Mouse (Mus musculus) midbrain, postnatal 0 days (tissue): ENCODE data around the gene Gm17324. TPM values are rescaled to one million over a fixed set of nuclear protein-coding genes. Genes with fewer than 3 reads are reported as not detected.
A peak's percentile ranks its signal among the peaks of the same experiment; 100 is the strongest.
"Not testable (repeated sequence)": the region's sequence is repeated elsewhere in the genome, so short reads cannot be mapped to it uniquely, and the experiment has no call there.

Experiments
- ATAC-seq: fragments of 200-750 bp; cut with Nextera tagmentation; 2 replicates; pipeline ENCODE4 v1.8.0; 2017; ENCODE audit warnings: moderate number of reproducible peaks, mild to moderate bottlenecking, moderate TSS enrichment, moderate library complexity; ENCODE audit not compliant: low FRiP score
- DNase-seq: peaks from one replicate; pipeline ENCODE4 v3.0.0-alpha.2; 2015; ENCODE audit warnings: low spot score
- H3K27ac ChIP-seq: fragments of 300-500 bp; sonication (generic); 2 replicates; pipeline ENCODE4 v1.5.1; 2014; ENCODE audit warnings: low read depth, mild to moderate bottlenecking, low read length, mixed read lengths
- H3K27me3 ChIP-seq: fragments of 300-500 bp; sonication (generic); 2 replicates; pipeline ENCODE4 v1.6.1; 2014; ENCODE audit warnings: low read length, control low read depth, mixed read lengths; ENCODE audit not compliant: insufficient read depth
- H3K36me3 ChIP-seq: fragments of 300-500 bp; sonication (generic); 2 replicates; pipeline ENCODE4 v1.6.1; 2014; ENCODE audit warnings: low read length, control low read depth, mixed read lengths; ENCODE audit not compliant: insufficient read depth
- H3K4me1 ChIP-seq: fragments of 300-500 bp; sonication (generic); 2 replicates; pipeline ENCODE4 v1.6.1; 2014; ENCODE audit warnings: mild to moderate bottlenecking, control low read depth, antibody characterized with exemption, low read length, mixed read lengths; ENCODE audit not compliant: insufficient read depth
- H3K4me2 ChIP-seq: fragments of 300-500 bp; sonication (generic); 2 replicates; pipeline ENCODE4 v1.6.1; 2014; ENCODE audit warnings: low read depth, mild to moderate bottlenecking, low read length, mixed read lengths; ENCODE audit not compliant: poor library complexity, severe bottlenecking
- H3K4me3 ChIP-seq: fragments of 300-500 bp; sonication (generic); 2 replicates; pipeline ENCODE4 v1.5.1; 2014; ENCODE audit warnings: low read depth, mild to moderate bottlenecking, low read length, moderate library complexity
- H3K9ac ChIP-seq: fragments of 300-500 bp; sonication (generic); replicated peaks from 2 replicates; pipeline ENCODE4 v1.6.1; 2014; ENCODE audit warnings: mild to moderate bottlenecking, low read length, moderate library complexity, mixed read lengths; ENCODE audit not compliant: poor library complexity, severe bottlenecking
- H3K9me3 ChIP-seq: fragments of 300-500 bp; sonication (generic); 2 replicates; pipeline ENCODE4 v1.6.1; 2016; ENCODE audit warnings: low read length, control low read depth
- CTCF ChIP-seq: IDR thresholded peaks from 2 replicates; pipeline ENCODE4 v1.5.1; 2016; ENCODE audit warnings: antibody characterized with exemption, mild to moderate bottlenecking
- WGBS: fragments of 180-500 bp; shearing (Covaris S2); extraction: QIAGEN DNeasy Blood & Tissue Kit; methylation state at CpG from one replicate; pipeline ENCODE4 v1.1.7; 2014; 5-methylcytosine and 5-hydroxymethylcytosine counted together
- polyA plus RNA-seq: library from polyadenylated mRNA; unstranded; fragments of >200 nt; fragmentation: Nextera tagmentation; extraction: Ambion mirVana; gene quantifications from 2 replicates; pipeline ENCODE4 v1.2.1, GENCODE M21; 2015
- total RNA-seq: library from RNA; depleted of rRNA; stranded (reverse); fragments of >200 nt; gene quantifications from 2 replicates; pipeline ENCODE4 v1.2.3, GENCODE M21; 2014

Gm17324 gene
- total and polyA plus RNA-seq, 2 experiments from 2014 or later, result 4.1 to 5.4 TPM

DNA sequence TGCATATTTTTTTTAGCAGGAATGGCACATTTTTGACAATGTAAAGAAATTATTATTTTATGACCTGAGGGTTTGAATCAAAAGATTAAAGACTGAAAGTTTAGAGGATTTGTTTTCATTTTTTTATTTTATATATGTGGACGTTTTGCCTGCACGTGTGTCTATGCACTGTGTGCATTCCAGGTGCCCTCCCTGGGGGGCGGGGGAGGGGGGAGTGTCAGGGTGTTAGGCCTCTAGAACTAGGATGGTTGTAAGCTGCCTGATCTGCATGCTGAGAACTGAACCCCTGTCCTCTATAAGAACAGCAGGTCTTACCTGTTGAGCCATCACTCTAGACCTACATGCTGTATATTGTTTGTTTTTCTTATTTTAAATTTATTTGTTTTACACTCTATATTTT, 36.1 kb upstream of the Gm17324 start:
- TF ChIP-seq CTCF, result no peak
- no peaks in the 10 kb centered on the region for H3K4me1 ChIP-seq
- no peaks in the 10 kb centered on the region for H3K9me3 ChIP-seq
- H3K27ac ChIP-seq, result no peak overlapping the region
- no peak for DNase-seq
- whole genome bisulfite sequencing, result 78% methylated on average over 3 of the region's 3 CpGs
- no peak overlapping the region for H3K9ac ChIP-seq
- no peaks in the 10 kb centered on the region for H3K27me3 ChIP-seq
- no peak overlapping the region for H3K4me2 ChIP-seq
- no peaks in the 10 kb centered on the region for H3K36me3 ChIP-seq
- no peak for ATAC-seq
- no peak overlapping the region for H3K4me3 ChIP-seq

DNA sequence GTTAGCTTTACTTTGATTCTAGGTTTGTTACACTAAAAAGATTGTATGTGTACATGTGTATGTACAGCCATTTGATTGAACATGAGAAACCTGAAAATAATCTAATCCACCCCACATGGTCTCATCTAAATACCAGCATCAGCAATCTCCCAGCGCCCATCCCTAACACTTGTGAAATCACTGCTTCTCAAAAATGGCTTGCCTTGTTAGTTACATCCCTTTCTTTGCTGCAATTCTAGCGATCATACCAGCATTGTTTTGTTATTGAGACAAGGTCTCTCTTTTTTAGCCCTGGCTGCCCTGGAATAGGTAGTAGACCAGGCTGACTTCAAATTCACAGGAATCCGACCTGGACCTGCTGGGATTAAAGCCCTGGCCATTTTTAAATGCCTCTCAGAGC, 33.8 kb upstream of the Gm17324 start:
- peak overlapping the region; percentile 79 for H3K9ac ChIP-seq
- 4% methylated on average over 3 of the region's 3 CpGs for WGBS
- H3K27me3 ChIP-seq, result no peaks in the 10 kb centered on the region
- ATAC-seq (no peak), DNase-seq (no peak)
- H3K36me3 ChIP-seq, result peaks cover 9% of the 10 kb centered on the region; the same call in 1 of the 2 replicates
- H3K9me3 ChIP-seq, result no peaks in the 10 kb centered on the region
- no peaks in the 10 kb centered on the region for H3K4me1 ChIP-seq
- H3K27ac ChIP-seq, result peak overlapping the region; percentile 98
- TF ChIP-seq CTCF, result no peak
- H3K4me2 ChIP-seq, result peak overlapping the region; percentile 57
- H3K4me3 ChIP-seq, result peak overlapping the region; percentile 97

DNA sequence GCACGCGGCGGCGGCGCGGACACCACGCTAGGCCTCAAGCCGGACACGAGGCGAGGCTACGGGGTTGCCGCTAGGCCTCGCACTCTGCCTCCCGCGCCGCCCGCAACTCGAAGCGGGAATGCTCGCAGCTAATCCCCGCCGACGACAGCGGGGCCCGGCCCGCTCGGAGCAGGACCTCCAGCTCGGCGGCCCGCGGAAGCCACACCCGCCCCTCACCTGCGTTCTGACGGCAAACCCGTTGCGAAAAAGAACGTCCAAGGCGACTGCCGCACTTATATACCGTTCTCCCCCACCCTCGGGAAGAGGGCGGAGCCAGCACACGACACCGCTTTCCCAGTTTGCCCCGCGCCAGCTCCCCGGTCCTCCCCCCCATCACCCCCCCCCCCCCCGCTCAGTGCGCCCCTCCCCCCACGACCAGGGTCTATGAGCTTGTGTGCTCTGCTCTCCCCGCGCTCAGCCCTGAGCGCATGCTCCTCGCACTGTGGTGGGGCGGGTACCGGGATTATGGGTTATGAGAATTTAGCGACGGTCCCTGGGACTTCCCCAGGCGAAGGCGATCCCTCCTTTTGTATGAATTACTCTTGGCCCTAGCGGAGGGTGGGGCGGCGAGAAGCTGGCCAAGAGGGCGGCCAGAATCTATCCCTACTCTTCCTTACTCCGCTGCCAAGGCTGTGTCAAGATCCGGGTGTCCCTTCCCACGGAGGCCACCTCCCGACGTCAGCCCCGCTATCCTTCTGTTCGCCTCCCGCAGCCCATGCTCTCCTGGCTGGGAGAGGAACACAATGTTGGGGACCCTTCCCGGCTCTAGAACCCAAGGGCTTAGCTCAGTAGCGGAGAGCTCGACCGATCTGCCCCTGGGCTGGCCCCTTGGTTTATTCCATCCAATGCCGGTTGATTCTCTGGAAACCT, 33.1 kb upstream of the Gm17324 start:
- Histone ChIP-seq H3K4me1 (no peaks in the 10 kb centered on the region), H3K27me3 (no peaks in the 10 kb centered on the region), H3K4me3 (peak overlapping the region; percentile 97), H3K27ac (peak overlapping the region; percentile 98), H3K36me3 (peaks cover 13% of the 10 kb centered on the region; the same call in 1 of the 2 replicates), H3K9ac (peak overlapping the region; percentile 100), H3K4me2 (peak overlapping the region; percentile 57), H3K9me3 (no peaks in the 10 kb centered on the region)
- under 1% methylated on average over 69 of the region's 77 CpGs for WGBS
- DNase-seq (peak; percentile 100), ATAC-seq (peak; percentile 98)
- peak; percentile 20 for TF ChIP-seq CTCF

DNA sequence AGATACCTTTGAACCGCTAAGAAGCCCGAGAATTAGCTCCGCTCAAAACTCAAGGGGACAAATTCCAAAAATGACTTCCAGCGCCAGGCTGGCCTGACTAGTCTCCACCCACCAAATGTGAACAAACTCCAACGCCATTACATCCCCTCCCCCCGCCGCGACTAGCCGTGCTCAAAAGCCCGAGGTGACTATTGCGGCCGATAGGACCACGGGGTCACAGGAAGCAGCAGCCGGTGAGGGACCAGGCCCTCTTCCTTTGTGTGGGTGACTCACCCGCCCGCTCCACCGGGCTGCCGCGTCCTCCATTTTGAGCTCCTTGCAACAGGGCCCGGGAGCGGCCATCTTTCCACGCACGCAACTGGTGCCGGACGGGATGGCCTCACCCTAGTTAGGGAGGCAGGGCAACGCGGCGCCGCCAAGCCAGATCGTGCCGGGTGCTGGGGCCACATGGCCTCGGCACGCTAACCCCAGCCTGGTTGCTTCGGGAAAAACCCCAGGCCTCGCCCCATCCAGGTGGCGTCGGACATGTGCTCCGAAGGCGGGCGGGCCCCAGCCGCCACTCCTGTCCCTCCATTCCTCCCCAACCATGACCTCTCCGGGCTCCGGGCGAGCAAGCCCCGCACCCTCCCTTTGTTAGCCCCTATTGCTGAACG, 32.2 kb upstream of the Gm17324 start:
- ATAC-seq, result peak; percentile 41
- Histone ChIP-seq H3K9ac (peak overlapping the region; percentile 100), H3K4me3 (peak overlapping the region; percentile 97), H3K27me3 (no peaks in the 10 kb centered on the region), H3K36me3 (peaks cover 14% of the 10 kb centered on the region; the same call in 1 of the 2 replicates), H3K4me1 (no peaks in the 10 kb centered on the region), H3K27ac (peak overlapping the region; percentile 98), H3K9me3 (no peaks in the 10 kb centered on the region), H3K4me2 (peak overlapping the region; percentile 54)
- DNase-seq, result peak; percentile 71
- WGBS, result under 1% methylated on average over 43 of the region's 46 CpGs
- no peak for TF ChIP-seq CTCF

DNA sequence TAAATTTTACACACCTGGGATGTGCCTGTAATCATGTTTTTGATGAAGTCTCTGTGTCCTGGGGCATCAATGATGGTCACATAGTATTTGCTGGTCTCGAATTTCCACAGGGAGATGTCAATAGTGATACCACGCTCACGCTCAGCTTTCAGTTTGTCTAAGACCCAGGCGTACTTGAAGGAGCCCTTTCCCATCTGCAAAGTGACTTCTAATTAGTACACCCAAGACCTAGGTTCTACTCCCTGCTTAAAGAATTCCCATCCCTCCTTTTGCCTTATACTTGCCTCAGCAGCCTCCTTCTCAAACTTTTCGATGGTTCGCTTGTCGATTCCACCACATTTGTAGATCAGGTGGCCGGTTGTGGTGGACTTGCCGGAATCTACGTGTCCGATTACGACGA, 31.6 kb upstream of the Gm17324 start:
- under 1% methylated on average over 13 of the region's 13 CpGs for WGBS
- peaks cover 14% of the 10 kb centered on the region; the same call in 1 of the 2 replicates for H3K36me3 ChIP-seq
- H3K4me2 ChIP-seq, result peak overlapping the region; percentile 54

DNA sequence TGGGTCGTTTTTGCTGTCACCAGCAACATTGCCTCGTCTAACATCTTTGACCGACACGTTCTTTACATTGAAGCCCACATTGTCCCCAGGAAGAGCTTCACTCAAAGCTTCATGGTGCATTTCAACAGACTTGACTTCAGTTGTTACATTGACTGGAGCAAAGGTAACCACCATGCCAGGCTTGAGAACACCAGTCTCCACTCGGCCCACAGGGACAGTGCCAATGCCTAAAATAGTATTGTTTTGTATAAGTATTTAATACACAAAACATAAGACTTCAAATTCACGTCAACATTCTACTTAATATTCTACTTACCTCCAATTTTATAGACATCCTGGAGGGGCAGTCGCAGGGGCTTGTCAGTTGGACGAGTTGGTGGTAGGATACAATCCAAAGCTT, 30.7 kb upstream of the Gm17324 start:
- not testable (repeated sequence) for H3K9ac ChIP-seq, DNase-seq, H3K27ac ChIP-seq, H3K9me3 ChIP-seq, H3K4me1 ChIP-seq, H3K27me3 ChIP-seq, ATAC-seq
- H3K4me3 ChIP-seq, result peak overlapping the region; percentile 97
- H3K4me2 ChIP-seq, result peak overlapping the region; percentile 54
- WGBS, result 24% methylated on average over 7 of the region's 8 CpGs
- peaks cover 14% of the 10 kb centered on the region; the same call in 1 of the 2 replicates for H3K36me3 ChIP-seq

More for the DNA sequence above, 31.6 kb upstream of the Gm17324 start:
- H3K9me3 ChIP-seq, DNase-seq, ATAC-seq, H3K27me3 ChIP-seq, H3K4me1 ChIP-seq: not testable (repeated sequence)
- H3K4me3 ChIP-seq, result peak overlapping the region; percentile 97
- H3K27ac ChIP-seq, result peak overlapping the region; percentile 98; the same call in 1 of the 2 replicates
- peak overlapping the region; percentile 100 for H3K9ac ChIP-seq

DNA sequence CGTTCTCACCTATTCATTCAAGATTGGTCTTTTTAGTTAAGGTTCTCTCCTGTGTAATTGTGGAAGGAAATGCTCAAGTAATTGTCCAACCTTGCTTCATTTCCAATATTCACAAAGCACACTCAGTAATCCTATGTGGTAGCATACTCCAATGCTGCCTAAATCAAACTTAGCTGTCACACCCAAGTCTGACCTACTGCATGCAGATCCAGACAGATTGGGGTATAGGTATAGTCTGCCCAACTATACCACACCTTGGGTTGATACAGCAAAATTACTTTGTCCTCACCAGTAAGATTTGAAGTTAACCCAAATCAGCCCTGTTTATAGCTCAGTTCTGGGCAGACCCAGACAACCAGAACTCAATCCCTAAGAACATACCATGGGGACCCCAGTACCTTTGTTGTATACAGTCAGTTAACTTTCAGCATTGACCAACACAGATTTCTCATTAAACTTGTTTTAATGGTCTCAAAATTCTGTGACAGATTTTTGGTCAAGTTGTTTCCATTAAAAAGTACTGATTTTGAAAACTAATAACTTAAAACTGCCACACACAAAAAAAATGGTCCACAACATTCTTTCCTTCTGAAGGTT, 29.5 kb upstream of the Gm17324 start:
- H3K4me2 ChIP-seq, H3K27ac ChIP-seq: not testable (repeated sequence)

More for the DNA sequence above, 29.5 kb upstream of the Gm17324 start:
- H3K9me3 ChIP-seq, H3K4me3 ChIP-seq, H3K4me1 ChIP-seq, DNase-seq, H3K9ac ChIP-seq, ATAC-seq, H3K27me3 ChIP-seq: not testable (repeated sequence)
- H3K36me3 ChIP-seq, result peaks cover 20% of the 10 kb centered on the region; the same call in 1 of the 2 replicates
- WGBS, result 53% methylated on average over 1 of the region's 1 CpGs
